Mouse (Mus musculus) lung, postnatal 25 days (tissue): ENCODE measurements around the gene Cetn4.
A peak's percentile ranks its signal among the peaks of the same experiment; 100 is the strongest.

ENCODE experiments used
- DNase-seq: peaks from one replicate; pipeline ENCODE4 v3.0.0; 2022; ENCODE audit warnings: low spot score

The Cetn4 gene

GRCm38 (mm10) chr3:37312370-37312941 lies at the start of gene Cetn4, which contains the start of gene Bbs12:
Gene Cetn4 (minus strand): TSS chr3:37312708.
Gene Bbs12 (plus strand): TSS chr3:37312554.
- peak; percentile 95 for DNase-seq

DNA sequence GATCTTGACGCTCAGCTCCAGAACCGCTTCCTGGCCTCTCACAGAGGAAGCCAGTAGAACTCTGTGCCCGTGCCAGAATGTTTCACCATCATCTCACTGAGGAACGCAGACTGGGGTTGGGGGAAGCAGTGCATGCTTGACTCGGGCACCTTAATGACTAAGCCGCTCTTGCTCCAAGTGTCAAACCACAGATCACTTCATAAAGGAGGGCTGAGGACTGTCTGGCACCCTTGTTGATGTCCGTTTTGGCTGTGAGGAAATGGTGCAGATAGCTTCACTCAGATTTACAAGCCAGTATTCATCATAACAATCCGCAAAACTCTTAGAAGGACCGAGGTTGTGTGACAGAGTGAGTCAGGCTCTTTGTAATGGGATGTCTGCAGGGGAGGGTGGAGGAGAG lies 48.2 kb upstream of the Cetn4 start:
- peak; percentile 29 for DNase-seq

DNA sequence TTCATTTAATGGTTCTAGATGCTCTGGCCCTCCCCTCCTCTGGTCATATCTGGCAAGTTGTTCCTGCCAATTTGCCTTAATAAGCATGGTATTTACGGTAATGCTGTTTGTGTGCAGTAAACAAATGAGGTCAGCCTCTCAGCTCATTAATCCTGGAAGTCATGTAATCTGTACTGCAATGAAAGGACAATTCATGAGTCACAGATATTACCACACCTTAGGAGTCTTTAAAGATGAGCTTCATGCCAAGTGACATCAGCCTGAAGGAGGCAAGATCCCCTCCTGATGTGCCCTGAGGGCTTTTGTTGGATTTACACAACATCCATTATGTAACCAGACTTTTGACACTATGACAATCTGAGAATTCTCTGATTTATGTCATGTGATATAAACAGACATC lies 42.2 kb upstream of the Cetn4 start:
- DNase-seq: peak; percentile 41

DNA sequence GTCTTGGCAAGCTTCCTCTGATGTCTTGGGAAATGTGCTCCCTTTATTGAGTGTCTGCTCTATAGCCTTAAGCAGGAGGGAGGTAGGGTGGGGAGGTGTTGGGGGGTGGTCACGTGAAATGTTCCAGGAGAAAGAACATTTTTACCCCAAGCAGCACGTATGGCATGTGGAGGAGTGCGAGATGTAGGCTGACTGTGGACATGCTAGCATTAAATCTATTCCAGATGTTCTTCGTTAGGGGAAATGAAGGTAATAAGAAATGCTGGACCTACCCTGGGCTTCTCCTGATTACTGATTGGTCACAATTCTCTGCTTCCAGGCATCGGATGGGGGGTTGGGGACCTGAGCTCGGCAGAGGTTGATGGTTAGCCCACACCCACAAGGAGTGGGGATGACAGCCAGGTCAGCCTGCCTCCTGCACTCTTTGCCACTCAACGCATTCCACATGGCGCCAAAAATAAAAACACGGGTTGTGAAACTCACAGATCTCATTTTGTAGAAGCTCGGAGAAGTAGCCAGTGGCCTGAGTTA lies 41.5 kb upstream of the Cetn4 start:
- no peak for DNase-seq

GRCm38 (mm10) chr3:37350386-37350785 lies 37.9 kb upstream of the Cetn4 start:
- DNase-seq: no peak

DNA sequence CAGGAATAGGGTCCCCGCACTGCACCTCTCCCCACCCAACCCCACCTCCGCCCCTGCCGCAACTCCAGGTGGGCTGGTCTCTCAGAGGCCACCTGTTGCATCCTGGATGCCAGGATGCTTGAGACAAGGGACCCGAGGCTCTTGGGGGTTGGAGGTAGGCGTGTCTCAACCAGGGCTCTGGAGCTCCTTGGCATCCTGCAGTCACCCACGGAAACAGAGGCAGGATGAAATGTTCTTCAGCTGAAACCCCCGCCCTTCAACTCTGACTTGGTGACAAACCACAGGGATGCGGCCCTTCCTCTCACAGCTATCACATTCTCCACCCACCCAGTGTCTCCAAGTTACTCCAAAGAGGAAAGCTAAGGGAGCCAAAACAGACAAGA lies 36.6 kb upstream of the Cetn4 start:
- no peak for DNase-seq

GRCm38 (mm10) chr3:37348221-37349165 lies 36.0 kb upstream of the Cetn4 start, which contains the start of gene Fgf2:
Gene Fgf2 (plus strand): TSS chr3:37348346.
- no peak for DNase-seq

DNA sequence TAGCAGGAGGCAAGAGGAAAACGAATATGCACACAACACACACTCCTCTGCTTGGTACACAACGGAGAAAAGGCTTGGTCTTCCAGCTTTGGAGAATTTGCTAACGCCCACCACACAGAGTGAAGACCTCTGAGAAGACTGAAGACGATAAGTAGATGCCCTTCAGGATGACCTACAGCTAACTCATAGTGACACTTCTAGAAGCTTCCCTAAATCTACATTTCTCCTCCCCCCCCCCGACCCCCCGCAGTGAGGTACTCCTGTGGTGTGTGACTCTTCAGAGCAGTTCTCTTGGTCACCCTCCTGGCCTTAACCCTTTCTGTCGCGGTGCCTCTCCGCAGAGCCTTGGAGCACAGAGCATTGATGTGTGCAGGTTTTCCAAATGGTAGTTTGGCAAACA lies 35.2 kb upstream of the Cetn4 start:
- no peak for DNase-seq

GRCm38 (mm10) chr3:37342811-37343210 lies 30.3 kb upstream of the Cetn4 start:
- DNase-seq: peak; percentile 30

- no peak for DNase-seq
Measured at GRCm38 (mm10) chr3:37341110-37341509, 28.6 kb upstream of the Cetn4 start.

DNA sequence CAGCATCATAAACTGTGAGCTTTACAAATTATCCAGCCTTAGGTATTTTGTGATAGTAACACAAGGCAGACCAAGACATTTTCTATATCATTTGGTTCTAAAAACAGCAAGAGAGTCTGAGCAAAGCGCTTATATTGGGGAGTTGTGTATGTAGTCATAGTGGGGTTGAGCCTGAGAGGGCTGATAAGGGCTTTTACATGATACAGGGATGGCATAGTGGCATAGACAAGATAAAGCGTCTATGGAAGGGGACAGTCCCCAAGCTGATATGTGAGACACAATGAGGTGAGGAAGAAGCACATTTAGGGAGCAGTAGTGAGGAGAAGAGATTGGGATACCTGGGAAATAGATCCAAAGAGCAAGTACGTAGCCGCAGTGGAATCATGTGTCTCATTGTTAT lies 21.5 kb upstream of the Cetn4 start:
- DNase-seq: no peak

DNA sequence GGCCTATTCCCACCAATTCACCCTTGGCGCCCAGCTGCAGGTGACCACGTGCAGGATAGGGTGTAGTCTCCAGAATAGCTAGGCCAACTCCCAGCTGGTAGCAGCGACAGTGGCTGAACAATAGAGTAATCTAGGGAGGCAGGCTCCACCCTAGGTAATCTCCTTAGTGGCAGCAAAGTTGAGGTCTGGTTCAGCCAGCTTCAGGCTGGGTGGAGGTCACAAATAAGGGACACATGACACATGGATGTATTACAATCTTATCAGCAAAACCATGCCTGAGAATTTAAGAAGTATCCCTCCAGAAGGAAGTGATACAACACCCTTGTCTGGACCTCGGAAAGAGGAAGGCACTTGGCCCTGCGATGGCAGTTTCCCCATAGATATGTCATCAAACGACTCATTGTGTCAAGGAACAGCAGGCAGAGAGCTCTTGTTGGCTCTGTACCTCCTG lies 19.5 kb upstream of the Cetn4 start:
- DNase-seq: no peak

DNA sequence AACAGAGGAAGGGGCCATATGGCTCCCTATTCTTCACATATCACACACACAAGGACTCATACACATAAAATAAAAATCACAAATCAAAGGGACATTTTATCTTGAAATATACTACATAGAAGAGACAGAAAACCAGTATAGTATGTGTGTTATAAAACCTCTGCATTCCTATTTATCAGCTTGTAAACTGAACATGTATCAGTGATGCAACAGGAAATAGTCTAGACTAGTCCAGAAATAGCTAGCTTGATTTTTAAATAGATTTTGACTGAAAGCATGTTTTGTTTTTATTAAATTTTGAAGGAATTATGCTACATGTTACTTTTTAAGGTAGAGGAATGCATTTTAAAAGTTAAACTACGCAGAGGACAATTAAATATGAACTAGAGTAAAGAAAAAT lies 17.5 kb upstream of the Cetn4 start:
- DNase-seq: no peak

GRCm38 (mm10) chr3:37328489-37328888 lies 16.0 kb upstream of the Cetn4 start:
- no peak for DNase-seq

DNA sequence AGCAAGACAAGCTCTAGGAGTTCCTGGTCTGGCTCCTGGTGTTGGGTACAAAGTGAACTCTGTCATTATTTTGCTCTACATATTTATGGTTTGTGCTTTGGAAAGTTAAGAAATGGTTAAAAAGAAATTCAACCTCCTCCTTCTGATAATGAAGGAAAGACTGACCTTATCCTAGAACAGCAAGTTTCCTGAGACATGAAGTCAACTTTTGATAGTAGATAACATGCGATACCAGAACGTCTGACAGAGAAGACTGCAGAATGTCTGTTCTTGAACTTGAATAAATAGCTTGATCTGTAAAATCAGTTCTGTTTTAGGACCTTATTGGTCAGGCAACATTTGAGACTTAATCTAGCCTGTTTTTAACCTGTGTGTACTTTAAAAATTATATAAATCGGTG lies 14.1 kb upstream of the Cetn4 start:
- no peak for DNase-seq

DNA sequence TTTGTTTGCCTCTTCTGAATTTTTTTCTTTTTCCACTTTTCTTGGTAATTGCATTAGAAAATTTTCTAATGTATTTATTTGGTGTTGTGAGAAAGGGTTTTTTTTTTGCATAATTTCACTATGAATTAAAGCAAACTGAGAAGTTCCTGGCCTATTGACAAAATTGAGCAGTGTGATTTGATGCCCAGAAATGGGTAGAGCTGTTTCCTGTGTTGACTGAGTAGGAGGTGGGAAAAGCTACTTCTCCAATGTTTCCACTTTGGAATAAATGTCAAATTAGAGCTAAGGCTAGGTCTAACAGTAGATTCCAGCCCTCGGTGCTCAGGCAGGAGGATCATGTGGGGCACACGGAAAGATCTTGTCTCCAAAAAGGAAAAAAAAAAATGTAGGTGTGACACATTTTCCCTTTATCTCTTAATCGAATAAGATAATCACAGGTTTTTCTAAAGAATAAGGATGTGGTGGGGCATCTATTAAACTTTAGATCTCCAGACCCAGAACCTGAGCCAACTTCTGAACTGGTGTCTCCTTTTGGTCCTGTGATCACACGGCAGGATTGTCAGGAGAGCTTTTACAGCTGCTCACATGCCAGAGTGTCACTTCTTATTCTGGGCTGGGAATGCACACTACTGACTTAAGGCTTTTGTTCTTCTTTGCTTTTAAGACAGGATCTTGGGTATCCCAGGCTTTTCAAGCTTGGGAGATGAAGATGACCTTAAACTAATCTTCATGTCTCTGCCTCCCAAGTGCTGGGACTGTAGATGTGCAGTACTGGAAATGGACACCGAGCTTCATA lies 13.0 kb upstream of the Cetn4 start:
- DNase-seq: no peak

DNA sequence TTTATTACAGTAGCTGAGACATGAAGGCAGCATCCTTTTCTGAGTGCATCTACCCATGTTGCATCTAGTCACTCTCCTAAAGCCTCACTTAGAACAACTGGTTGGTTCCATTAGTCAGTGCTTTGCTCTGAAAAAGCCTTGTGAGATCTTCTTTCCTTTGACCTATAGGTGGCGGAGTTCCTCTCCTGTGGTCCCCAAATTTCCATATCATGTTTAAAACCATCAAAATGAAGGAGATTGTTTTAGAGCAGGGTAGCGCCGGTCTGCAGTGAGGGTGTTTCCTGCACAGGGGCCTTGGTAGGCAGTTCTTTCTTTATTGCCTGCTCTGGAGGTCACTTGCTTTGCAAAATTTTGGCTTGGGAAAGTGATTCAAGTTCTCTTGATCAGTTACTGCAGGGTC lies 11.8 kb upstream of the Cetn4 start:
- no peak for DNase-seq

DNA sequence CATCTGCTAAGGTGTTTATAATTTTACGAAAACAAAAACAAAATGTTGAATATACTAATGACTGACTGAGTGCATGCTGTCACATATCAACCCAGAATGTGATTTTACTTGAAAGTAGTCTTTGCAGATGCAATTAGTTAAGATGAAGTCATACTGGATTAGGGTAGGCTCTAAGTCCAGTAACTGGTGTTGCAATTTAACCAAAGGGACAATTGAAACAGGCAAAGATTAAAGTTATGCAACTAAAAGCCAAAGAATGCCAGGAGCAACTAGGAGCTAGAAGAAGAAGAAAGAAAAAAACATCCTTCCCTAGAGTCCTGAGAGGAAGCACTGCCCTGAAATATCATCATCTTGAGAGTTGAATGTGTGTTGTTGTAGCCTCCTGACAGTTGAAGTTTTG lies 3.7 kb upstream of the Cetn4 start:
- DNase-seq: no peak

- peak; percentile 8 for DNase-seq
Measured at GRCm38 (mm10) chr3:37313371-37313770, 863 bp upstream of the Cetn4 start.

DNA sequence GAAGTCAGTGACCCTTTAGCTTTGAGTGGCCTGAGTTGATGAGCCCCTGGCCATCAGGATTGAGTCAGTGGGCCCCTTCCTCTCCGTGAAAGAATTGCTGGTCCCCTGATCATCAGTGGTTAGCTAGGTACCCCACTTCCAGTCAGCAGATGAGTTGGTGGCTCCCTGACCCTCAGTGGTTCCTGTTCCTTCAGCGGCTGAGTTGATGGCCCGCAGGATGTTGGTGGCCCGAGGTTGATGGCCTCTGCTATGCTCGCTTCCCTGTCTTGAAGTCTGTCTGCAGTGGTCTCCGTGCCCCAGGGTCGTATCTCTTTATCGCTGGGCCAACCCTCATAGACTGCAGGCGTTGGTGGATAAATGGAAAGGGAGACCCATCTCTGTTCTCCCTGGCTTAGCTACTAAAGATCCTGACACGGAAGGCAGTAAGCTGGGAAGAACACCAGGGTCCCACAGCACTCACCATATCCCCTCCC lies 575 bp downstream of the Cetn4 start:
- DNase-seq: no peak

GRCm38 (mm10) chr3:37303392-37304139 lies 8.9 kb downstream of the Cetn4 start:
- no peak for DNase-seq
